Mouse (Mus musculus) brain, embryonic 14.5 days (tissue): Measurements from ENCODE around the gene Brca1.

Source experiments
- CTCF ChIP-seq: fragments of 200-500 bp; IDR thresholded peaks from 2 replicates; pipeline ENCODE4 v1.5.1; 2012; ENCODE audit warnings: inconsistent platforms, mild to moderate bottlenecking, moderate library complexity, borderline replicate concordance; ENCODE audit not compliant: insufficient read depth, insufficient read length; ENCODE audit errors: extremely low read depth
- POLR2A ChIP-seq: fragments of 200-500 bp; IDR thresholded peaks from 2 replicates; pipeline ENCODE4 v1.6.1; 2012; ENCODE audit warnings: mild to moderate bottlenecking, inconsistent platforms, borderline replicate concordance; ENCODE audit not compliant: poor library complexity, insufficient read depth, insufficient read length, severe bottlenecking; ENCODE audit errors: extremely low read depth

DNA sequence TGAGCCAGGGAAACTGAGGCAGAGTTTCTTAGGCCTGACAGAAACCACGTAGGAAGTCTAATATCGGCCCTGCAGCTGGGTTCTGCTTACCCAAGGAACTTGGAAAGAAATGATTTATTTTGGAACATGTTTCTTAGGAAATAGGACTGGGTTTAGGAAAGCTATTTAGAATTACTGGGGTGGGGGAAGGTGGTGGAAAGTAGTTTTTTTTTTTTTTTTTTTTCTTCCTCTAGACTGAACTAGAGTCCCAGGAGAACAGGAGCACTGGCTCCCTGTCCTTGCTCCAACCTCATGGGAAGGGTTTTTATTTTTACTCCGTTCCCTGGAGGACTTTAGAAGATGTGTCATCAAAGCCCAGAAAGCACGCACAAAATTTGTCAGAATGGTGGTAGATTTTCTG, 82.6 kb downstream of the Brca1 start:
- TF ChIP-seq CTCF: no peak
- no peak for TF ChIP-seq POLR2A
